Mouse (Mus musculus): ENCODE data around the gene Scn8a. TPM values are rescaled to one million over a fixed set of nuclear protein-coding genes. Genes with fewer than 3 reads are reported as not detected.

The Scn8a gene
- polyA plus RNA-seq, 1 experiment from 2014 or later: 13.2 TPM

DNA sequence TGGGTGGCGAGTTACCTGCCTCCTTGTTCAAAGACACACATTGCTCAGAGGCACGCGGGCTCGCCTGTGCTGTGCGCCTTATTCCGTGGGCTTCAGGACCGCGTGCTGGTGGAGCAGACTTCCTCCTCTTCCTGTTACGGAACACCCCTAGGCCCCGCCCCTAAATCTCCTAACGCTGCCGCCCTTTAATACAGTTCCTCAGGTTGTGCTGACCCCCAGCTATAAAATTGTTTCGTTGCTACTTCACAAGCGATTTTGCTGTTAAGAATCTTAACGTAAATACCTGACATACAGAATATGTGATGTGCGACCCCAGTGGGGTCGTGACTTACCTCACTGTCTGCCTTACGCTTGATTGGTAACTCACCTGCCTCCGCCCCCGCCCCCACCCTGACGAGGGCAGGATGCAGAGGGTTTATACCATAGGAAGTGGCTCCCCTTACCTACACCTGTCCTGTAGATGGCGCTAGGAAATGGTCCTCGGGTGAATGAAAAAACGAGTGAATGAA lies 45.1 kb downstream of the Scn8a start:
- DNase-seq (ENCODE audit: low read depth, low spot score) (no peak), ATAC-seq (no peak)
- POLR2A ChIA-PET: no interaction called here
- no peaks in the 10 kb centered on the region for H3K27me3 ChIP-seq
- in situ Hi-C loops (cut with MboI; ENCODE audit: low pct_unique_long_range_greater_than_20kb): no loop called here
- TF ChIP-seq CTCF (IDR thresholded peaks at IDR 0.05): no peak
- CTCF ChIA-PET: no interaction called here

DNA sequence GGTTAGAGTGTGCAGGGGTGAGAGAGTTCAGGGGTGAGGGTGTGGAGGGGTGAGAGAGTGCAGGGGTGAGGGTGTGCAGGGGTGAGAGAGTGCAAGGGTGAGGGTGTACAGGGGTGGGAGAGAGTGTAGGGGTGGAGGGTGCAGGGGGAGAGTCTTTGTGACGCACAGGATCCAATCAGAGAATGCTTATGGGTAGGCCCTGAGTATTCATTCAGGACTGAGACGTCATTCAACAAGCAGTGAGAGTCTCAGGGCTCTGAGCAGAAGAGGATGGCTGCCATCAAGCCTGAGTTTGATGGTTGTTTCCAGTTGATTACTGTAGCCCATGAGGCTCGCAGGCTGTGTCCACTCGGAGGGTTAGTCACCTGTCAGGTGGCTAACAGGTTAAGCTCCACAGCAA lies 48.4 kb downstream of the Scn8a start:
- no peak for ATAC-seq
- no peak for TF ChIP-seq CTCF (IDR thresholded peaks at IDR 0.05)
- no peak for DNase-seq (ENCODE audit: low read depth, low spot score)
- CTCF ChIA-PET: no interaction called here
- POLR2A ChIA-PET: no interaction called here
- in situ Hi-C loops (cut with MboI; ENCODE audit: low pct_unique_long_range_greater_than_20kb): no loop called here
- H3K27me3 ChIP-seq: no peaks in the 10 kb centered on the region

DNA sequence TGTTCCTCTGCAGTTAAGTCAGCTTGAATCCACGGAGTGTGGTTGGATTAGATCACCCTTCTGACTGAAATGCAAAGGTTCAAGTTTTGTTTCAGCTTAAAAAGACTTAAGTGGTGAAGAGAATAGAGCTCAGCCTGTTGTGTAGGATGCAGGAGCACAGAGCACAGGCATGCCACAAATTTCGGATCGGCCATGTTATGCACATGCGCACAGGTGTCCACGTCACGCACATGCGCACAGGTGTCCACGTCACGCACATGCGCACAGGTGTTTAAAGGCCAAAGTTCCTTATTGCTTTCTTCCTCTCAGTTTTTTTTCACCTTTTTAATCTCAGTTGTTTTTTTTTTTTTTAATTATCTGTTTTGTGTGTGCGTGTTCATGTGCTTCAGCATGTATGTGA lies 52.6 kb downstream of the Scn8a start:
- DNase-seq (ENCODE audit: low read depth, low spot score) (no peak), ATAC-seq (no peak)
- CTCF ChIA-PET: interaction anchor here (0.8 kb wide), 1 partner anchor 15 kb away, joined by 3 read pairs; no protein-coding TSS in a partner anchor
- no peak for TF ChIP-seq CTCF (IDR thresholded peaks at IDR 0.05)
- POLR2A ChIA-PET: interaction anchor here (0.7 kb wide), 1 partner anchor 285 kb away, joined by 3 read pairs; no protein-coding TSS in a partner anchor
- no peaks in the 10 kb centered on the region for H3K27me3 ChIP-seq
- in situ Hi-C loops (cut with MboI; ENCODE audit: low pct_unique_long_range_greater_than_20kb): no loop called here

DNA sequence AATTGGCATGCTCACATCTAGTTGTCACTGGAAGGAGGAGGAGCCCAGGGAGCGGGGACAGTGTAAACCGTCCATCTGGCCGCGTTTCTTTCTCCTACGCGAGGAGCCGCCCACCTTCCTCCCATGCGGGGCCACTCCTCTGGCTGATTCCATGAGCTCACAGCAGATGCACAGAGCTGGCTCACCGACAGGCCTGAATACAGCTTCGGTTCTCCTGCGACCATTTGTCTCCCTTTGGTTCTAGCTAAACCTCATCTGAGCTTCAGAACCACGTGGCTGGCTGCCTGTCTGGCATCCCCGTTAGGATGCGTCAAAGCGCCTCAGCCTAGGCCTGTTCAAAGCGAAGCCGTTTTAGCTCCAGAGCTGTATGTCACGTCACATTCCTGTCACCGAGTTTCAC lies 53.8 kb downstream of the Scn8a start:
- in situ Hi-C loops (cut with MboI; ENCODE audit: low pct_unique_long_range_greater_than_20kb): no loop called here
- DNase-seq (ENCODE audit: low read depth, low spot score): no peak
- H3K27me3 ChIP-seq: no peaks in the 10 kb centered on the region
- ChIA-PET POLR2A (no interaction called here), CTCF (interaction anchor here (1.2 kb wide), 1 partner anchor 14 kb away, joined by 3 read pairs; no protein-coding TSS in a partner anchor)
- TF ChIP-seq CTCF (IDR thresholded peaks at IDR 0.05): no peak
- ATAC-seq: no peak

DNA sequence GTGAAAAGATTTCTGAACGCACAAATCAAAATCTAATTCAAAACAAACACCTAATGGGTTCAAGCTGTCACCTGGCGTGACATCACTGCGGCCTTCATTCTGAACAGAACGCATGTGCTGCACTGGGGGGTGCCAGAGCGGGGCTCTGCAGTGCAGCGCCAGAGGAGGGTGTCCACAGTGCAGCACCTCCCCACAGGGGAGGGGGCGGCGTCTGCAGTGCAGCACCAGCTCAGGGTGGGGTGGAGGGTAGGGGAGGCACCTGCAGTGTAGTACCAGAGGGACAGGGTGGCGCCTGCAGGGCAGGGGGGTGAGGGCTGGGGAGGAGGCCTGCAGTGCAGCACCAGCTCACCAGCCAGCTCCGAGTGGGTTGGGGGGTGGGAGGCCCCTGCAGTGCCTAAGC lies 55.3 kb downstream of the Scn8a start:
- H3K27me3 ChIP-seq: no peaks in the 10 kb centered on the region
- in situ Hi-C loops (cut with MboI; ENCODE audit: low pct_unique_long_range_greater_than_20kb): no loop called here
- no peak for ATAC-seq
- no peak for TF ChIP-seq CTCF (IDR thresholded peaks at IDR 0.05)
- CTCF ChIA-PET: no interaction called here
- POLR2A ChIA-PET: interaction anchor here (0.6 kb wide), 1 partner anchor 23 kb away, joined by 5 read pairs; no protein-coding TSS in a partner anchor
- DNase-seq (ENCODE audit: low read depth, low spot score): no peak

DNA sequence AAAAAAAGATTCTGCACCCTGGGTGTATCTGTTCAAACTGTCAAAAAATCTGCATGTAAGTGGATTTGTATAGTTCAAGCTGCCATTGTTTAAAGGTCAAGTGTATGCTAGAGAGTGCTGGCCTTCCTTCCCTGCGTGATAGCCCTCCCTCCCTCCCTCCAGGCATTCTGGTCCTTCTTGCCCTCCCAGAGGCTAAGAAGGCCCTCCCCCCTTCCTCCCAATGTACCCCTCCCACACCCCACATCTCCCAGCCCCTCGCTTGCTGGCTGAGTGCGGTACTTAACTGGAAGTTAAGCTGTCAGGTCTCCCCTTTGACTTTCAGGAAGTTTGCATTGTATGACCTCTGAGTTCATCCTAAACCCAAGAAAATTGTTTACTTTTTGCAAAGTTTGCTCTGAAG lies 60.8 kb downstream of the Scn8a start:
- ATAC-seq: no peak

DNA sequence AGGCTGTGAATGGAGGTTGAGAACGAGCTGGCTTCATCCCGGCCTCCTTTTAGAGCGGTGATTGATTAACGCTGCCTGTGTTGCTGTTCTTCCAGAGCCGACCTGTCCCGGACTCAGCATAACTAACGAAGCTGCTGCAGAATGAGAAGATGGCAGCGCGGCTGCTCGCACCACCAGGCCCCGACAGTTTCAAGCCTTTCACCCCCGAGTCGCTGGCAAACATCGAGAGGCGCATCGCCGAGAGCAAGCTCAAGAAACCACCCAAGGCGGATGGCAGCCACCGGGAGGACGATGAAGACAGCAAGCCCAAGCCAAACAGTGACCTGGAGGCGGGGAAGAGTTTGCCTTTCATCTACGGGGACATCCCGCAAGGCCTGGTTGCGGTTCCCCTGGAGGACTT lies 66.5 kb downstream of the Scn8a start:
- DNase-seq (ENCODE audit: low read depth, low spot score) (no peak), ATAC-seq (no peak)
- no peaks in the 10 kb centered on the region for H3K27me3 ChIP-seq
- no peak for TF ChIP-seq CTCF (IDR thresholded peaks at IDR 0.05)
- in situ Hi-C loops (cut with MboI; ENCODE audit: low pct_unique_long_range_greater_than_20kb): no loop called here
- POLR2A ChIA-PET: no interaction called here
- CTCF ChIA-PET: interaction anchor here (1.6 kb wide), 1 partner anchor 14 kb away, joined by 3 read pairs; no protein-coding TSS in a partner anchor

More for the DNA sequence above, 60.8 kb downstream of the Scn8a start:
- TF ChIP-seq CTCF (IDR thresholded peaks at IDR 0.05): no peak
- in situ Hi-C loops (cut with MboI; ENCODE audit: low pct_unique_long_range_greater_than_20kb): no loop called here
- H3K27me3 ChIP-seq: no peaks in the 10 kb centered on the region
- DNase-seq (ENCODE audit: low read depth, low spot score): no peak
- POLR2A ChIA-PET: no interaction called here
- CTCF ChIA-PET: no interaction called here

DNA sequence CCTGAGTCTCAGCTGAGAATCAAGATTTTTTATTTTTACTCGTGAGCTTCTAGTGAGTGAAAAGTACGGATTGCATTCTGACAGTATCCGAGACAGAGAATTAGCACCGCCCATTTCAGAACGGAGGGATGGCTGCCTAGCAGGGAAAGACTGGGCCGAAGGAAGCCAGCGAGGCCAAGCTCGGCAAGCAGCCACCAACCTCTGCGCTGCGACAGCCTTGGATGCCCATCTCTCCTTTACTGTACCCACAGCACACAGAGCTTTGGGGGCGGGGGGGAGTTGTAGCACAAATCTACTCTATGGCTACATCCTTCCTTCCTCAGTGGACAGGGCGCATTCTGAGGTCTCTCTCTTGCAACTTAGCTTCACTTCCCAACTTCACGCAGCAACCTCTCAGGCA lies 78.7 kb downstream of the Scn8a start:
- TF ChIP-seq CTCF (IDR thresholded peaks at IDR 0.05): no peak
- ChIA-PET POLR2A (no interaction called here), CTCF (no interaction called here)
- in situ Hi-C loops (cut with MboI; ENCODE audit: low pct_unique_long_range_greater_than_20kb): no loop called here
- no peaks in the 10 kb centered on the region for H3K27me3 ChIP-seq
- DNase-seq (ENCODE audit: low read depth, low spot score) (no peak), ATAC-seq (no peak)

DNA sequence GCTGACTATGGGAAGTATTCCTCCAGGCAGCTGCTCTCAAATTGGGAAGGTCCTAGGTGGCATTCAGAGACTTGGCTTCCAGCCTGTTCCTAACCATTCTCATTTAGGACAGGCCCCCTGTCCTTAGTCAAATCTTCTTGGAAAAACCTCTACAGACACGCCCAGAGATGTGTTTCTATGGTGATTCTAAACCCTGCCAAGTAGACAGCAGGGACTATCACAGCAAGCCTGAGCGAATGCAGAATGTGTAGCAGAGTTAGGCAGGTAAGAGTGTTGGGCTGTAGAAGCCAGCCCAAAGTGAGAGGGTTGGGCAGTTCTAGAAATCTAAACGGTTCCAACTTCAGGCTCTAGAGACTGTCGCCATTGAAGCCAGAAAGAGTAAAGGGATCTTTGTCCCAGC lies 79.5 kb downstream of the Scn8a start:
- ATAC-seq (no peak), DNase-seq (ENCODE audit: low read depth, low spot score) (no peak)
- in situ Hi-C loops (cut with MboI; ENCODE audit: low pct_unique_long_range_greater_than_20kb): no loop called here
- no peaks in the 10 kb centered on the region for H3K27me3 ChIP-seq
- TF ChIP-seq CTCF (IDR thresholded peaks at IDR 0.05): no peak
- POLR2A ChIA-PET: no interaction called here
- CTCF ChIA-PET: no interaction called here

DNA sequence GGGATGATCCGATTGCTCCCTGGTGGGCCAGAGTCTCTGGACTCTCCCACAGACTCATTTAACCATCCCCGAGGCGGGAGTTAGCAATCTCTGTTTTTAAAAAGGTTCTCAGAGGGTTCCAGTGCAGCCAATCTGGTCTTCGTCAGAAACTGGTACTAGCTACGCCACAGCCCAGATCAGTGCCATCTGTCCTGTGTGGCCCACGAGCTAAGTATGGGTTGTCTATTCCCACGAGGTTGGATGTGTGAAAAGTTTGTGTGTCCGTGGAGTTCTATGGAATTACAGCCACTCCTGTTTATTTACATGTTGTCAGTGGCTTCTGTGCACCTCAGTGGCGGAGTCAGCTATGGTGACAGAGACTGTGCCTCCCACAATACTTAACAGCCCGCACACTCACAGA lies 81.8 kb downstream of the Scn8a start:
- no peak for ATAC-seq
- TF ChIP-seq CTCF (IDR thresholded peaks at IDR 0.05): no peak
- ChIA-PET CTCF (no interaction called here), POLR2A (no interaction called here)
- in situ Hi-C loops (cut with MboI; ENCODE audit: low pct_unique_long_range_greater_than_20kb): no loop called here
- H3K27me3 ChIP-seq: no peaks in the 10 kb centered on the region
- no peak for DNase-seq (ENCODE audit: low read depth, low spot score)

DNA sequence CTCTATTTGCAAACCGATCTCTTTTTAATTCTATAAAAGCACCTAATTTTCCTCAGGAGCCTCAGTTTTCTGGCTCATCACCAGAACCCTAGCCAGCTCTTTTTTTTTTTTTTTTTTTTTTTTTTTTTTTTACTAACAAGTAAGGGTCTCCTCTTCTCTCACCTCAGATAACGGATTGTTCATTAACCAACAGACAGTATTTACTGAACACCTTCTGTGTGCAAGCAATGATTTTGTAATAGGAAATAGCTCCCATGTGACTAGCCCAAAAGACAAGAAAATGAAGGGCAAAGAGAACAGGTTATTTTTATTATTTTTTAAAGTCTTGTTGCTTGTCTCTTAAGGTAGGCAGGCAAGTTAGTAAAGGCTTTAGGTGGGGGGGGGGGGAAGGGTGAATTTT lies 82.6 kb downstream of the Scn8a start:
- ChIA-PET POLR2A (interaction anchor here (0.7 kb wide), 1 partner anchor 10 kb away, joined by 4 read pairs; no protein-coding TSS in a partner anchor), CTCF (no interaction called here)
- TF ChIP-seq CTCF (IDR thresholded peaks at IDR 0.05): no peak
- in situ Hi-C loops (cut with MboI; ENCODE audit: low pct_unique_long_range_greater_than_20kb): no loop called here
- DNase-seq (ENCODE audit: low read depth, low spot score) (no peak), ATAC-seq (no peak)
- no peaks in the 10 kb centered on the region for H3K27me3 ChIP-seq

DNA sequence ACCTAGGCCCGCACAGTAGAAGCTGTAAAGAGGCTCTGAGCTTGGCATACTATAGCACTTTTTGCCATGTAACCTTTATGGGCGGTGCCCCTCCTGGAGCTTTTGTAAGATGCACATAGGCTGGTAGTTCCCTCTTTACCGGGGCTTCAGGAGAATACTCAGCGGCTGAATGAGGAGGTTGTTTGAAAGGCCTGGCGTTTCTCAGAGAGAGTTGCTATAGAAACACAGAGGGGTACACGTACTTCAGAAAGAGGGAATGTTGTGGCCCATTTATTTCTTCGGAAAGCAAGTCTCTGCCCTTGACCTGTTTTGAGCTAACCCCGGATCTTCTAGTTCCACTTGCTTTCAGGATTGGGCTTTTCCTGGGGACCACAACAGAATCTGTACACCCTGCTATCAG lies 83.2 kb downstream of the Scn8a start:
- no peak for TF ChIP-seq CTCF (IDR thresholded peaks at IDR 0.05)
- no peak for DNase-seq (ENCODE audit: low read depth, low spot score)
- no peak for ATAC-seq
- H3K27me3 ChIP-seq: no peaks in the 10 kb centered on the region
- in situ Hi-C loops (cut with MboI; ENCODE audit: low pct_unique_long_range_greater_than_20kb): no loop called here
- CTCF ChIA-PET: no interaction called here
- POLR2A ChIA-PET: interaction anchor here (0.7 kb wide), 1 partner anchor 9 kb away, joined by 4 read pairs; no protein-coding TSS in a partner anchor
